Mouse (Mus musculus) G1E (cell line): ENCODE data around the gene Zfp513.

Source experiments
- CTCF ChIP-seq: IDR thresholded peaks from 2 replicates; pipeline ENCODE4 v1.5.1; 2012; ENCODE audit warnings: low read depth, low read length, inconsistent platforms, mixed read lengths
- GATA1 ChIP-seq: IDR thresholded peaks from 2 replicates; pipeline ENCODE4 v1.6.1; 2012; ENCODE audit warnings: borderline replicate concordance, low read length, inconsistent platforms, mixed read lengths
- GATA2 ChIP-seq: IDR thresholded peaks from 2 replicates; pipeline ENCODE4 v1.6.1; 2012; ENCODE audit warnings: low read depth, low read length, inconsistent platforms, borderline replicate concordance
- POLR2AphosphoS5 ChIP-seq: IDR thresholded peaks from 2 replicates; pipeline ENCODE4 v1.6.1; 2012; ENCODE audit warnings: low read depth, low read length, inconsistent platforms; ENCODE audit not compliant: insufficient replicate concordance

- TF ChIP-seq CTCF (no peak), GATA1 (no peak), POLR2AphosphoS5 (no peak), GATA2 (no peak)
Measured at GRCm38 (mm10) chr5:31251541-31252101, 49.5 kb upstream of the Zfp513 start, which contains the start of gene Krtcap3.
